Mouse (Mus musculus): Measurements from ENCODE around the gene Tbc1d5.

Gene Tbc1d5

DNA sequence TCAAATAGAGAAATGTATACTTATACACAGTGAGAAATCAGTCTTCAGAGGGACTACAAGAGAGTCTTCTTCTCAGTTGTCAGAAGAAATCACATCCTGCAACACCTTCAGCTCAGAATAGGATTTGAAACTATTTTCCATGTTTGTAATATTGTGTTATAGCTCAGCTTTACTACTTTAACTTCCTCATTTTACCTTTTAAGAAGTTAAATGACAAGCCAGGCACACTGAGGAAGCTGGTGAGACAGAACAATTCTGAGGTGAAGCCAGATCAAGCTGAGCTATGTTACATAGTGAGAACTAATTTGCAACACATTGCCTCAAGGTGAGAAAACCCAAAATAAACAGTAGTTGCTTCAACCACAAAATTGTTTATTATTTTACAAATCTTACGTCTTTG is 135.3 kb downstream of the Tbc1d5 start:
- DNase-seq: no peak

DNA sequence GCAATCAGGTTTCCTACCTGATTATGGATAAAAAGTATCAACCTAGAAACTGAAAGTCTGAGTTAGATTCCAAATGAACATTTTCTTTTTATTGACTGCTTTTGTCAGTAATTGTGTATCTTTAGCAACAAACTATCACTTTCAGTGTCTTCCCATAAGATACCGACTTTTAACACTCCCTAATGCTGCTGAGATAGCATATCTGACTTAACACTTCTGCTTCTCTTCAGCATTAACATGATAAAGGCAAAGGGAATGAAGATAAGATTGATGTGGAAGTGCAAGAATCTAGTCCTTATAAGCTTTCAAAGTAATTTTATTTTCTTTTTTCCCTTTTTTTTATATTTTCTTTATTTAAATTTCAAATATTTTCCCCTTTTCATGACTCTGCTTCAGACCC is 138.3 kb downstream of the Tbc1d5 start:
- DNase-seq: no peak

DNA sequence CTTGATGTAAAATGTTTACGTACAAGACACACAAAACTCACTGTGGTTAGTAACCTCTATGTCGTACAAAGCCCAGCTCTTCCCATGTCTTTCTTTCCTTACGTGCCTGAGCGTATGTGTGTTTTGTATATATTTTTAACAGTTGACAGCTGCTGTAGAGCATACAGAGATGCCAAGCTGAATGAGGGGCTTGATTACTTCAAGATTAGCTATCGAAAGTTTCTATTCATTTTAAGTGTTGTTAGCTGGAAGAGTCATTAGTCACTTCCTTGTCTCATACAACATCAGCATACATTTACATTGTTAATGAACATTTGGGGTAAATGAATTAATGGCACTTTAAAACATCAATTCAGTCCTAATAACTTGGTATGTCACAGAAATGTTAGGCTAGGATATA is 155.9 kb downstream of the Tbc1d5 start:
- DNase-seq: no peak

DNA sequence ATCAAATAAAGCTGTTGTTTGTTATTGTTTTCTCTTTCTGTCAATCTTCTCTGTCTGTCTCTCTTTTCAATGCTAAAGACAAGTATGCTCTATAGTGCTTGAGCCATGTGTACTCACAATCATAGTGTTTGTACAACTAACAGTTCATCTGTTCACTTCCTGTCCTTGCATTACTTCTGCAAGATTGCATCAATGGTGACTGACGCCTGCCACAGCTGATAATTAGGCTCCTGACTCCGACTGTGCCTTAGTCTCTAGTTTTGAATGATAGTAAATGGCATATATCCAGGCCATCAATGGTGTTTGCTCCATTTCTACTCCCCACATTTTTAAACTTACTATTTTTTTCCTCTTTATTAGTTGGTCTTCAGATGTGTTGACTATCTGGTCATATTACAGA is 162.8 kb downstream of the Tbc1d5 start:
- DNase-seq: no peak

DNA sequence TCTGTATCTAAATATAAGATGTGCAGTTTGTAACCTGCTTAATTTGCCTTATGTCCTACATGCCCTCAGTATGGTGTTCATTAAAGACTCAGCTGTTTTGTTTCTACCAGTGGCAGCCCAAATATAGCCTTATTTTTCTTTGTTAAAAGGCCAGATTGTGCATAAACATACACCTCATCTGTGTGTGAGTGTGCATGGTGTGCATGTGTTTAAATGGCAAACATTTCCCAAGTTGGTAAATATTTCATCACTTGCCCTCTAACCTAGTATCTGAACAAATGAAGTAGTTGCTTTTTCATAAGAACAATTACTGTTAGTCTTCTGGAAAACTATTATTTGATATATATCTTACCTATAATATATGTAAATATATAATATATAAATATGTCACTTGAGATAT is 165.2 kb downstream of the Tbc1d5 start:
- no peak for DNase-seq

DNA sequence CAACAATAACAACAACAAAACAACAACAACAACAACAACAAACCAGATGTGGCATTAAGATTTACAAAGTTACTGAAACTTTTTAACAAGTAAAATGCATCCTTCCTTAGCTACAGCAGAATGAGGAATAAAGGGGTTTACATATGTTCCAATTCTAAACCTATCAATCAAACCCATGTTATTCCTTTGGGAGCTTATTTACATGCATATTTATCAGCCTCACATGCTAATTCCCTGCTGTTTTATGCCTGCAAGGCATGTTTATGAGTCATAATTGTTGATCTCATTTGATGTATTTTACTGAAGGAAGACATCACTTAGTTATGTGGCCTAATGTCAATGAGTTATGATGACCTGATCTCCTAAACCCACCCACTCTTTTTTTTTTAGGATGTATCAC is 176.0 kb downstream of the Tbc1d5 start:
- no peak for DNase-seq

DNA sequence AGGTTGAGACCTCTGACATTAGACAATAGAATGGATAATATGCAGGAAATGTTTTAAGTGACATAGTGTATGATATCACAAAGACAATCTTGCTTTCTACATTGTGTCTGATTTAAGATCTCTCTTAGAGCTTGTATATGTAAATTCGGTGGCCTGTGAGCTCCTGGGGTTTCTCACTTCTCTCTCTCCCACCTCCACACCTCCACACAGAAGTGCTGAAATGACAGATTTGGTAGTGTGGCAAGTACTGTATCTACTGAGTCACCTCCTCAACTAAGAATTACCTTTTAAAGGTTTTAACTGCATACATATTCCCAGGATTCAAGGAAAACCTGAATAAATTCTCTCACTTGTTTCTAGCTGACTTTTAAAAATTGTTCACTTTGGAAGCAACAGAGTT is 180.9 kb downstream of the Tbc1d5 start:
- DNase-seq: no peak

DNA sequence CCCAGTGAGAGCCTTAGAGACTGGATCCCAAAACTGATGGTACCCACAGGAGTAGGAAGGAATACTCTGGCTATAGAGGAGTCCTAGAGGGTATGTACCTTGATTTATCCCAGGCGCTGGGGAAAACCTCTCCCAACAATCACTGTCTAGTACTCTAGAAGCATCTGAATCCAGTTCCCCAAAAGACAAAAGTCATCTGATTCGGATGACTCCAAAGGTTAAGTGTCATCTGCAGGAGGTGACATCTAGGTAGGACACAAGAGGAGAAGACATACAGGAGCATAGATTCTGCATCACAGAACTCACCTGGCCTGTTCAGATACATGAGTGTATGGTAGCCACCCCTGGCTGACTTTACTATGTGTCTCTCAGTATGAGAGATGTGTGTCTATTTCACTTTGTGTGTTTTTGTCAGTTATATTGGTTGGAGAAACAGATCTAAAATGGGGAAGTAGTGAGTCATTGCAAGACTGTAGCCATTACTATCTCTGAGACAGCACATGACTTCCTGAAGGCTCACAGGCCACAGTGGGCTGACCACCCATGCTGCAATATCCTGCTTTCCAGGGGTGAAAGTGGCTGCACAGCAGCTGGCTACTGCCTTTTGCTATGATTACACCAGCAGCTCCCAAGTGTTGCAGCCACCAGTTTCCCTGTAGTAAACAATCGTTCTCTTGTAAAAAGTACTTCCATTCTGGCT is 185.7 kb downstream of the Tbc1d5 start:
- peak in 1 of 2 experiments; percentile 19 for DNase-seq

DNA sequence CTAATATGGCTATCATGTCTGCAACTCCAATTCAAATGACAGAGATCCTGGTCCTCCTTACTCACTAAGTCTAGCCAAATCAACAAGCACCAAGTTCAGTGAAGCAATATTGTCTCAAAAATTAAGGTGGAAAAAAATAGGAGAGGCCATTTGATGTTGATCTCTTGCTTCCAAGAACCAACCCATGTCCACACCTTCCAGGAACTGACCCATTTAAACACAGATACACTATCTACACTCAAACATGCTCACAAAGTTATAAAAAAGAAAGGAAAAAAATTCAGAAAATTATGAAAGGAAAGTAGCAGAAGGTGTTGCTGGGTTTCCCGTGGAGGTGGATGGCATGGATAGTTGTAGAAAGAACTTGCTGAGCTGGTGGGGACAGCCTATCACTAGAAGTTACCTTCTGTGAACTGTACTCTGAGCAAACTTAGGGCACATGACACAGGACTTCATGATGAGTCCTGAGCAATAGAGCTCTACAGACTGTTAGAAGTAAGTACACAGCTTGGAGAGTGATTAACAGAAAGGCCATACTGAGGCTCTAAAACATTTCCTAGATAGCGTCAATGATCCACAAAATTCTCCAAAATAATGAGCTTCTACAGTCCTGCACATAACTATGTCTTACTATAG is 188.3 kb downstream of the Tbc1d5 start:
- no peak for DNase-seq

DNA sequence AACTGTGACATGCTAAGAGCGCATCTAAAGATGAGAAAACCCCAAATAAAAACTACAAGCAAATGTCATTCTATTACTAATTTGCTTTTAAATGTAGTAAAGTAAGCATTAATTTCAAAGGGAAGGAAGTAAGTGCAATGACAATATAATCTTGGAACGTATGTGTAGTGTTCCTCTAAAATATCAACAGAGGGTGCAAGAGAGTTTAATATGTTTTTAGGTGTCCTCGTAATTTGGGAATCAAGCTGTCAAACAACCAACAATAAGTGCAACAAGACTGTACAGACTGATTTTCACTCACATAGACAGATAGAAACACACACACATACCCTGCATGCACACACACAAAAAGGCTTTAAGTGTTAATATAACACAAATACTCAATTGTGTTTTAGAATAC is 191.2 kb downstream of the Tbc1d5 start:
- no peak for DNase-seq

DNA sequence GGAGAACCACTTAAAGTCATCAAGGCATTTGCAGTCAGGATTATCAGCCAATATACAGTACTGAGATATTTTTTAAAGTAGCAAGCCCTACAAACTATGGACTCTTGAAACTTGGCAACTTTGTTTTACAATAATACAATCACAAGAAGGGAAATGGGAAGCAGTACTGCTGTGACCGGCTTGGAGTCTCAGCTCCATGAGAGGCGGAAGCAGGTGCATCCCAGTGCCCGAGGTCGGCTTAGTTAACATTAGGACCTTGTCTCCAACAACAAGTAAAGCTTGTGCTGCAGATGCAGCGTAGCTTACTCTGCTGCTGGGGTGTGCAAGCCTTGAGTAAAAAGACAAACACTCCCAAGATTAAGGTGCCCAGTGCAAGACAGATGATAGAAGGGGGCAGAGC is 197.2 kb downstream of the Tbc1d5 start:
- DNase-seq: no peak

DNA sequence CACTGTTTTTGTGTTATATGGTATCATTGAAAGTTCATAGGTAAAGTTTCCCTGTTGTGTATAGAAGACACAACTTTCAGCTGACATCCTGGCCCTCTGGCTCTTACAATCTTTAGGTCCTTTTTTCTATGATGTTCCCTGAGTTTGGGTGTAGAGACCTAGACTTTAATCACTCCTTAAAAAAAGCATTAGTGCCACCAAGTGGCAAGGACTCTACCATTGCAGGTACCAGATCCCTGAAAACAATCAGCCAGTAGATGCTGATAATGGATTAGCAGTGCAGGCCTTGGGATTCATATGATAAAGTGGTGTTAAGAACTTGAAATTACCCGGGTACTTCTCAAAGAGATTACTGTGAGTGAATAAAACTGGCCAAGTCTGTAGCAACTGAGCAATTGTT is 207.0 kb downstream of the Tbc1d5 start:
- no peak for DNase-seq

DNA sequence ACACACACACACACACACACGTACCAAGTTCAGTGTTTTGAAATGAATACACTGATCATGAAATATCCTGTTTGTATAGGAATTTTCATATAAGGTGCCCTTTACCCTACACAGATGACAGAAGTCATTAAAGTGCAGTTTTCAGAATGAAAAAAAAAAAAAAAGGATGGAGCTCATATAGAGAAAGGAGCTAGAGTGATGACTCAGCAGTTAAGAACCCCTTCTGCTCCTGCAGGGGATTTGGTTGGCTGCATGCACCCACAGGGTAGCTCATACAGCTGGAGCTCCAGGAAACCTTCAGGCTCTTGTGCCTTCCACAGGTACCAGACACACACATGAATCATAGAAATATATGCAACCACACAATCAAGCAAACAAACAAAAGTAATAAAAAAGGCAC is 213.0 kb downstream of the Tbc1d5 start:
- no peak for DNase-seq

DNA sequence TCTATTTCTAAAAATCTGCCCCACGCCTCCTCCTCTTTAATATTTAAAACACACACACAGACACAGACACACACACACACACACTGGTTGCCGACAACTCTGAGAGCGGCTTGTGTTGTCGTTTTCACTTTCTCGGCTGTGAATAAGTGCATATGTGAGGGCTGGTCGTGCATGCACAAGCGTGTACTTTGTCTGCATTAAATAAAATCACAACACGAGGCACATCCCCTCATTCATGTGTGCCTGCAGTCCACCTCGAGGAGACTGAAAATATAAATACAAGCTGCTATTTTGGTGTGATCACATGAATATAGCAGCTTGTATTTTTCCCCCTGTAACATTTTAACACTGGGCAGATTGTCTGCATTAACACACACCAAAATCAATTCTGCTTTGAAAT is 224.8 kb downstream of the Tbc1d5 start:
- no peak for DNase-seq

DNA sequence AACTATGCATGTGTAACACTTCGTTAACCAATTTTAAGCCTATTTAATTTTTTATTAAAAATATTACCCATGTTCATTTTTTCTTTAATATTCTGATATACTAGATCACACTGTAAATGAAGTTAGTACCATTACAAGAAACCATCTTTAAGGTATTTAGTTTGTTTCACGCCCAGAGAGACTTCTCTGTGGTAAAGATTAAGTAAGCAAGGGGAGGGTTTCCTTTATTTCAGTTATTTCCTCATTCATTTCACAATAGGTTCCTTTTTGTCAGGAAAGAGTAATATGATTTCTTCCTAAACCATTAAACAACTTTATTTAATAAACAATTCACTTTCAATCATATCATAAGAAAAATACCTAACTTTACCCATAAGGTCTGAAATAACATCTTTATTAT is 256.8 kb downstream of the Tbc1d5 start:
- DNase-seq: no peak

DNA sequence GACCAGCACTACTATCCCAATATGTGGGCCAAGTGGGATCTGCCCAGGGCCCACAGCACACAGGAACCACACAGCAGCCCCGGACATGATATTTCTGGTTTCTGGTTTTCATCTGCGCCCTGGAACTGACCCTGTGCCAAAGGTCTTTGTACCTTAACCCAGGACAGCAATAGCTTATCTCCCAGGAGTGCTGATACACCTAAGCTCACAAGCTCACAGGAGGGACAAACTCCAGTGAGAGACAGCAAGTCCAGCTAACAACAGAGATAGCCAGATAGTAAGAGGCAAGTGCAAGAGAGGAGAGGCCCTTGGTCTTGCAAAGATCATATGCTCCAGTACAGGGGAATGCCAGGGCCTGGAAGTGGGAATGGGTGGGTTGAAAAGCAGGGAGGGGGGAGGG is 263.9 kb downstream of the Tbc1d5 start:
- DNase-seq: no peak

DNA sequence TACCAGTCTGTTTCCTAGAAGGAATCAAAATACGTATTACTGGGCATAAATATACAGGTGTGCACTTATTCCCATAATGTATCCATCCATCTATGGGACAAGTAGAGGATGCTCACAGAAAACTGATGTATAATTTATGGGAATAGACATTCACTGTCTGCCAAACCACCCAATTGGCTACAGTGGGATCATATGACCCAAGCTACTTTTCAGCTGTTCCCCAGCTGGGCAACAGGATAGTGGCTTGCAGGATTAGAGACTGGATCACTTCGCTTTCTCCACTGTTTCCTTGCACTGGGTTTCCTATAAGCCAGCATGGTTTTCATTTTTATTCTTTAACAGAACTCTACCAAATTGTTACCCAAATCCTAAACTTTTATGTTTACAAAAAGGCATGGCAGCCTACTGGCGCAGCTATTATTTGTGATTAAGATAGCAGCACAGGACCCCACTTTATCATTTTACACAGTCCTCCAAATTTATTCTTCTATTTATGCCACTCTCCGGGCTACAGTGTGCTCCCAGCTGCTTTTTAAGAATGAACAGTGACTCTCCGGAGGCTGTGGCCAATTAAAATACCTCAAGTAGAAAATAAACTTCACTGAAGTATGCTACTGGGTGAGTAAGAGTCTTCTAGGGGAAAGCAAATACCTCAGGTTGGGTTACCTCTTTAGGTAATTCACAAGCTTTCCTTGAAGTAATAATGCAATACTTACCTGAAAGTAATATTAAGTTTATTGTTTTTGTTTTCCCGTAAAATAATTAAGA is 270.4 kb downstream of the Tbc1d5 start:
- DNase-seq: no peak

DNA sequence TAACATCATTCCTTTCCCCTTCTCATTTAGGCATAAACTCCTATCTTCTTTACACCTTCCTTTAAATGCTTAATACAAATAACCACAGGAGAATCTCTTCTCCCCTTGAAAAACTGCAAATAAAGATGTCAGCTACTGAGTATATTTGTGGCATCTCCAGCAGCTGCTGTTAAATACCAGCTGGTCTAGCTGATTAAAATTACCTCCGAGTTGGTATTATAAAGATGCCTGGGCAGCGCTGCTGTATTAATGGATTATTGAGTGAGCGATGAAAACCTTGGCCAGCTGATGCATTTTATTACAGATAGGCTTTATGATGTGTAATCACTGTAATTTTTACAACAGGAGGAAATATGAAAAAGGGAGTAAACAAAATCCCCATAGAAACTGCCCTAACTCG is 271.0 kb downstream of the Tbc1d5 start:
- DNase-seq: no peak

DNA sequence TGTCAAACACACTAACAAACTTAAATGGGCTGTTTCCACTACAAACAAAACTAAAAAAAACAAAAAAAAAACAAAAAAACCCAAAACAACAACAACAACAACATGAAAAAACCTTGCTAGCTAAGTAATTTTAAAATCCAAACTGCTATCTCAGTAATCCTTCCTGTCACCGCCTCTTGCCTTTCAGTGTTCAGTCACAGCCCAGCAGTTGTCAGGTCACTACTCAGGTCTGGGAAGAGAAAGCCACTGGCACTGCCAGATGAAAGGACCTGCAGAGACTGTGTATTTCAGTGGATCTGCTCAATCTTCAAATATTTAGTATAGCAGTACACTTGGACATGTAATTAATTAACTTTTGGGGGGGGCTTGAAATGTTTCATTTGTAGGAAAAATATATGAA is 272.5 kb downstream of the Tbc1d5 start:
- no peak for DNase-seq

DNA sequence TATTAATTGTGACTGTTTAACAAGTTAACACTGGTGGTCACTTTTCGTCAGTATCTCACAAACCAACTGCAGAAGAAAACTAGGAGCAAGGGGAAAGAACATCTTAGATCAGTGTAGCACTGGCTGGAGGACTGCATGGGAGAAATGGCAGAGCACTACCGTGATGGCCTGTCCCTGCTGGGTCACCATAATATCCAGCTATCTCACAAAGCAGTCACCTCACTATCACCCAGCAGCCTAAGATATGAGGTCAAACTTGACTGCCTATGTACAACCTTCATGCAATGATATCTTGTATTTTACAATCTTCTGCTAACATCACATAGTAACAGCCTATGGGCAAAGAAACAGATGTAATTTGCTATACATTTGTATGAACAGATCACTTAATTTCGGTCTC is 274.7 kb downstream of the Tbc1d5 start:
- DNase-seq: no peak

DNA sequence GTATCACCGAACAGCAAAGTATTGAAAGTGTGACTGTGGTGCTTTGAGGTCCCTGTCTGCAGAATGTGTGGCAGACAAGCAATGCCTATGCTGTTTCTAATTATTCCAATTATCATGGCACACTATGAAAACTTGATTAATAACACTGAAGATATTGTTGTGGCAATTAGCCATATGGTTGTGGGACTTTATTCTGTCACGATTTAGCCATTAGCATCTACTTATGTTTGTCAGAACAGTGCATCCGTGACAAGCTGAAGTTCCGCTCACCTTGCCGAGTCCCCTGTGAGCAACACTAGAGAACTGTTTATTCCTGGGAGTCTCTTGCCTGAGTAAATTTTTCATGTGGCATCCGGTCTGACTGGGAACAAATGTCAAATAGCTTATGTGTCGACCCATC is 281.3 kb downstream of the Tbc1d5 start:
- no peak for DNase-seq

DNA sequence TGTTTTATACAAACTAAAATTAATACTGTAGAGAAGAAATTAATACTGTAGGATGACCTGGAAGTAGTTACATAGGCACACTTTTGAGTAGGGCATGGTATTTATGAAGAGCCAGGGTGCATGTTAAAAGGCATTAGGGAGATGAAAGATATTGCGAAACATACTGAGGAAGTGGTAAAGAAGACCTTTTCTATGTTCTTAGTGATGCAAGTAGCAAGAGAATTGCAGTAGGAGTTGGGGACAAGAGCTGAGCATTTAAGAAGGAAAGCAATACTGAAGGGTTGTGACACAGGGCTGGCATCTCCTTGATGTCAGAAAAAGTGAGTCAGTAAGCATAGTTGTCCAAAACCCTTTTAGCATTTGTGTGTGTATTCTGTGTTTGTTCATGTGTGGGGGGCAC is 289.7 kb downstream of the Tbc1d5 start:
- DNase-seq: no peak

DNA sequence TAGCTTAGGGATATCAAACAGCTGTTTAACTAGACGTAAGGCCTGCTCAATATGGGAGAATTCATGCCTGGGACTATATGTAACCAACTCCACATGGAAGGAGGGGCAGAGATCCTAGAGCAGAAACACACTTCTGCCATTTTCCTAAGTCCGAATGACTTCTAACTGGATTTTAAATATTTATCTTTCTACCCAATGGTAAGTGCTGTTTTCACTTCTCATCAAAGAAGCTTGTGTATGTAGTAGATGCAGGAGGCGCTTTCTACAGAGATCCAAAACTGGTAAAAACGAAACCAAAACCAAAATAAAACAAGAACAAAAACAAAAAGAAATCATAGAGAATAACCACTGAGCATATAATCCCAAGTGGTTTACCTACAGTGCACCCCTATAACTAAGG is 299.2 kb downstream of the Tbc1d5 start:
- no peak for DNase-seq

DNA sequence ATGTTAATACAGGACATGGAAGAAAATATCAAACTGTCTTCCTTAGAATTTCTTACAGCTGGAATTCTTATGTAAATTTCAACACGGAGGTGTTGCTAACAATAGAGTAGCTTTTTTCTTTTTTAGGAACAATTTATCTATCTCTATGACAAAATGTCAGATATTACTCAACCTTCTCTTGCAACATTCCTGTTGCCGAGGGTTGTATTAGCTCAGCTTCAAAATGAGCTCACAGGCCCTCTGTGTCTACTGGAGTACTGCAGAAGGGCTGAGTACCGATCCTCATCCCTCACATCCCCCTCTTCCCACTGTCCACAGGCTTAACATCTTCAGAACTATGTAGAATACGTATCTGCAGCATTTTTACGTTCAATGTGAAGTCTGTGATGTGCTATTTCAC is 302.7 kb downstream of the Tbc1d5 start:
- no peak for DNase-seq

All from kidney, postnatal 4 days (tissue).